Mouse (Mus musculus) small intestine, adult 2 months (tissue): ENCODE results near the gene Gm12216. TPM values are rescaled to one million over a fixed set of nuclear protein-coding genes. Genes with fewer than 3 reads are reported as not detected.
"Not testable (repeated sequence)": the region's sequence is repeated elsewhere in the genome, so short reads cannot be mapped to it uniquely, and the experiment has no call there.

ENCODE experiments used
- H3K27ac ChIP-seq: fragments of 200-500 bp; 2 replicates; pipeline ENCODE4 v1.5.1; 2012; ENCODE audit warnings: low read depth, low read length, control low read depth, inconsistent platforms; ENCODE audit not compliant: insufficient read depth
- H3K27me3 ChIP-seq: fragments of 200-500 bp; 2 replicates; pipeline ENCODE4 v1.6.1; 2012; ENCODE audit warnings: mild to moderate bottlenecking, moderate library complexity, low read length, inconsistent platforms; ENCODE audit not compliant: control insufficient read depth, insufficient read depth
- H3K36me3 ChIP-seq: fragments of 200-500 bp; 2 replicates; pipeline ENCODE4 v1.6.1; 2012; ENCODE audit warnings: mild to moderate bottlenecking, low read length, control low read depth, inconsistent platforms; ENCODE audit not compliant: control insufficient read depth, insufficient read depth
- H3K4me1 ChIP-seq: fragments of 200-500 bp; 2 replicates; pipeline ENCODE4 v1.6.1; 2012; ENCODE audit warnings: low read length, inconsistent platforms, mixed read lengths; ENCODE audit not compliant: control insufficient read depth, insufficient read depth, insufficient read length
- H3K4me3 ChIP-seq: fragments of 200-500 bp; 2 replicates; pipeline ENCODE4 v1.5.1; 2012; ENCODE audit warnings: low read depth, mild to moderate bottlenecking, control low read depth, inconsistent platforms, low read length, moderate library complexity
- CTCF ChIP-seq: fragments of 200-500 bp; IDR thresholded peaks from 2 replicates; pipeline ENCODE4 v1.5.1; 2012; ENCODE audit warnings: low read depth, mild to moderate bottlenecking, control low read depth, inconsistent platforms, low read length, moderate library complexity, mixed read lengths; ENCODE audit not compliant: insufficient replicate concordance, insufficient read length; ENCODE audit errors: extremely low read depth
- POLR2A ChIP-seq: fragments of 200-500 bp; IDR thresholded peaks from 2 replicates; pipeline ENCODE4 v1.6.1; 2012; ENCODE audit warnings: low read depth, mild to moderate bottlenecking, control low read depth, inconsistent platforms, low read length, moderate library complexity
- WGBS: fragments of 180-500 bp; shearing (Covaris S2); methylation state at CpG from one replicate; pipeline ENCODE4 v1.1.7; 2018; 5-methylcytosine and 5-hydroxymethylcytosine counted together
- polyA plus RNA-seq: library from polyadenylated mRNA; depleted of rRNA; stranded (reverse); fragments of >200 nt; gene quantifications from 2 replicates; pipeline ENCODE4 v1.2.3, GENCODE M21; 2012

The Gm12216 gene
- polyA plus RNA-seq, 1 experiment = 12.4 TPM

GRCm38 (mm10) chr11:53889091-53889645 lies 30.1 kb upstream of the Gm12216 start:
- no peaks in the 10 kb centered on the region for H3K27me3 ChIP-seq
- peaks cover 9% of the 10 kb centered on the region; the same call in 1 of the 2 replicates for H3K4me1 ChIP-seq
- H3K27ac ChIP-seq = no peak overlapping the region
- H3K4me3 ChIP-seq = no peak overlapping the region
- 44% methylated on average over 4 of the region's 4 CpGs for WGBS
- TF ChIP-seq CTCF (no peak), POLR2A (no peak)
- H3K36me3 ChIP-seq = peaks cover 13% of the 10 kb centered on the region

DNA sequence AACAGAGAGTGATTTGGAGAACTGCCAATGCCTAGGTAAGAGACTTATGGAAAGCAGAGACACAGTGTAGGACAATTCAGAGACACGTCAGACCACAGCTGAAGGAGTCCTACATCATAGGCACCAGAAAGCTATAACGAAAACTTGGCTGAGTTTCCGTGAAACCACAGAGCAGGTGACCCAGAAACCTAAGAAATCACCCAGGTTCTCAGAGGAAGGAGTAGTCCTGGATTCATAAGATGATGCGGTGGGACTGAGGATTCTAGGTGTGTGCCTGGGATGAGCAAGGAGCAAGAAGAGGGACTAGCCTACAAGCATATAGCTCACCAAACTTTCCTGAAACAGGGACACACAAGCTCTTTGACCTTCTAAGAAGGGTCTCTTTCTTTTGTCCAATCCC lies 29.2 kb upstream of the Gm12216 start:
- 80% methylated on average over 4 of the region's 4 CpGs for WGBS
- no peak overlapping the region for H3K4me3 ChIP-seq
- H3K36me3 ChIP-seq = peaks cover 14% of the 10 kb centered on the region
- H3K27me3 ChIP-seq = no peaks in the 10 kb centered on the region
- no peak overlapping the region for H3K27ac ChIP-seq
- peaks cover 9% of the 10 kb centered on the region; the same call in 1 of the 2 replicates for H3K4me1 ChIP-seq
- no peak for TF ChIP-seq CTCF
- TF ChIP-seq POLR2A = no peak

- Histone ChIP-seq H3K4me1 (peaks cover 4% of the 10 kb centered on the region; the same call in 1 of the 2 replicates), H3K4me3 (no peak overlapping the region), H3K36me3 (peaks cover 28% of the 10 kb centered on the region), H3K27ac (no peak overlapping the region), H3K27me3 (no peaks in the 10 kb centered on the region)
- WGBS = 64% methylated on average over 2 of the region's 2 CpGs
- TF ChIP-seq CTCF (no peak), POLR2A (no peak)
These were observed 24.2 kb upstream of the Gm12216 start for GRCm38 (mm10) chr11:53883287-53883686.

GRCm38 (mm10) chr11:53878096-53878495 lies 19.0 kb upstream of the Gm12216 start:
- H3K27ac ChIP-seq, H3K27me3 ChIP-seq, H3K4me3 ChIP-seq, H3K4me1 ChIP-seq: not testable (repeated sequence)
- WGBS = 90% methylated on average over 5 of the region's 5 CpGs
- peaks cover 19% of the 10 kb centered on the region for H3K36me3 ChIP-seq

DNA sequence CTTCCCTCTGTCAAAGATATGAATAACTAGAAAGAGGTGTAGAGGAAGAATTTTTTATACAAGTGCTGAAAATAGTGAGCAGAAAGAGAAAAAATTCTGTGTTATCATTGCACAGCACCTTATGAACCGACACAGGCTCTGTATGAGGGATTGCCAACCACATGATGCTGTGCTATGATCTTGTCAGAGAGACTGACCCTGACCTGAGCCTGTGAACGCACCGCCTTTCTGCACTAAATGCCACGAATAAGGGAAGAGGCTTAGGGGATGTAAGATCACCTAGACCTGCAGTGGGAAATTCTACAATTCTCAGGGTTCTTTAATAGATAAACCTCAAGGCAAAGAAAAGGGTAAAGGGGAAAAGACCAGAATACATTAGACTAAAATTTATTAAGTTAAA lies 17.4 kb upstream of the Gm12216 start:
- WGBS = 90% methylated on average over 4 of the region's 4 CpGs
- Histone ChIP-seq H3K27me3 (no peaks in the 10 kb centered on the region), H3K27ac (no peak overlapping the region), H3K4me1 (peaks cover 7% of the 10 kb centered on the region; the same call in 1 of the 2 replicates), H3K4me3 (no peak overlapping the region), H3K36me3 (peaks cover 20% of the 10 kb centered on the region)
- TF ChIP-seq CTCF = no peak
- no peak for TF ChIP-seq POLR2A

DNA sequence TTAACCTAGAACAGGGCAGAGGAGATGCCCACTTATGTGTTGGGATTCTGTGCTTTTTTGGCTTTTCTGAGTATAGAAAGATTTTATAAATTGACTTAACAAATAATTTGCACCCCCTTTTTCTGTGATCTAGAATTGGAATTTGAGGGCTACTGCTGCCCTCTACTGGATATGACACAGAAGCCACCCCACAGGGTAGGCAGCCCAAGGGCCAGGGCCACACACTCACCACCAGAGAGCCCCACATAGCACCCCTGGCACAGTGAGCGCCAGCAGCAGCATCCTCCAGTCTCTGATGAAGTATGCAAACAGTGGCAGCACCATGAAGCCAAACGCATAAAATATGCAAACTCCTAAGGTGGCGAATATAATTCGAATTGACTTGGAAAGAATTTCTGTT lies 15.7 kb upstream of the Gm12216 start:
- Histone ChIP-seq H3K4me3 (peak overlapping the region; percentile 48), H3K36me3 (peaks cover 25% of the 10 kb centered on the region), H3K4me1 (peaks cover 7% of the 10 kb centered on the region; the same call in 1 of the 2 replicates), H3K27me3 (no peaks in the 10 kb centered on the region), H3K27ac (peak overlapping the region; percentile 78)
- 30% methylated on average over 4 of the region's 4 CpGs for WGBS
- peak; percentile 71; the same call in 1 of the 2 replicates for TF ChIP-seq CTCF
- no peak for TF ChIP-seq POLR2A

DNA sequence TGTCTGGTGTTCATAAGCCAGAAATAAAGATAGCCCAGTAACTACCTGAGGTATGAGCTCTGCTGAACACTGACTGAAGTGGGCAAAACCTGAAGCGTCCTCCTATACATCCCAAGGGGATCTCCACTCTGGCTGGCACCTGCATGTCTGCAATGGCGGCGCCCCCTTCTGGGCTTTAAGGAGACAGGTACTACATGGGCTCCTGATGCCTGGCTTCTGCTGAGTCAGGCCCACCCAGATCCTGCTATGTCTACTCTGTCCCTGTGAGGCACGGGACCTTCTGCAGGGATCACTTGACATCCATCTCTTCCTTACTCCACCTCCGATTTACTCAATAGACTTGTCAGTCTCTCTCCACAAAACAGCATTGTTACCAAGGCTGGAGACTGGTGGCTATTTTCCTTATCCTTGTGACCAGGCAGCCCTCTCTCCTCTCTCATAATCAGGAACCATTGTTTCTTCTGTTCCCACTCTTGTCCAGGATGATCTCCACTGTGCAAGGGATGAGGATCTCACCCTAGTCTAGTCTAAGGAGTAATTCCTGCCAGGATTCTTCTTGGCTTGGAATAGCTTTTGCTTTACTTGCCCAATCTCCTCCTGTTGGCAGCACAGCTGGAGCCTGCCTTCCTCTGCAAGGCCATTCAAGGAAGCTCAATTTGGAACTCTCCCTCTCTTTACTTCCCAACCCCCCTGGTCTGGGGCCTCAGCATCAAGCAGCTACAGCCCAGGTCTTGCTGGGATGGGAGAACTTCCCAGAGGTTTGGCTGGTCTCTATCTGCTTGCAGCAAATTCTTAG lies 15.1 kb upstream of the Gm12216 start:
- H3K4me1 ChIP-seq = not testable (repeated sequence)
- H3K36me3 ChIP-seq = peaks cover 30% of the 10 kb centered on the region

More for the DNA sequence above, 15.1 kb upstream of the Gm12216 start:
- not testable (repeated sequence) for H3K27ac ChIP-seq, H3K4me3 ChIP-seq, H3K27me3 ChIP-seq
- WGBS = 88% methylated on average over 5 of the region's 5 CpGs
